Mouse (Mus musculus) embryonic facial prominence, embryonic 13.5 days (tissue): ENCODE results near the gene Gadd45b. TPM values are rescaled to one million over a fixed set of nuclear protein-coding genes. Genes with fewer than 3 reads are reported as not detected.

Experiments used
- ATAC-seq: fragments of 200-750 bp; cut with Nextera tagmentation; 2 replicates; pipeline ENCODE4 v1.8.0; 2017; ENCODE audit warnings: low read depth; ENCODE audit not compliant: insufficient number of reproducible peaks, insufficient read depth, low FRiP score, low TSS enrichment
- H3K27ac ChIP-seq: fragments of 300-500 bp; sonication (generic); 2 replicates; pipeline ENCODE4 v1.5.1; 2015; ENCODE audit warnings: moderate library complexity, mild to moderate bottlenecking, inconsistent platforms
- H3K27me3 ChIP-seq: fragments of 300-500 bp; sonication (generic); 2 replicates; pipeline ENCODE4 v1.6.1; 2015; ENCODE audit warnings: mild to moderate bottlenecking, inconsistent platforms
- H3K36me3 ChIP-seq: fragments of 300-500 bp; sonication (generic); 2 replicates; pipeline ENCODE4 v1.6.1; 2015; ENCODE audit warnings: mild to moderate bottlenecking, inconsistent platforms
- H3K4me1 ChIP-seq: fragments of 300-500 bp; sonication (generic); 2 replicates; pipeline ENCODE4 v1.6.1; 2015; ENCODE audit warnings: inconsistent platforms
- H3K4me2 ChIP-seq: fragments of 300-500 bp; sonication (generic); 2 replicates; pipeline ENCODE4 v1.6.1; 2015; ENCODE audit warnings: moderate library complexity, mild to moderate bottlenecking, inconsistent platforms
- H3K4me3 ChIP-seq: fragments of 300-500 bp; sonication (generic); 2 replicates; pipeline ENCODE4 v1.5.1; 2015; ENCODE audit warnings: mild to moderate bottlenecking, inconsistent platforms
- H3K9ac ChIP-seq: fragments of 300-500 bp; sonication (generic); 2 replicates; pipeline ENCODE4 v1.6.1; 2015; ENCODE audit warnings: mild to moderate bottlenecking, inconsistent platforms
- H3K9me3 ChIP-seq: fragments of 300-500 bp; sonication (generic); 2 replicates; pipeline ENCODE4 v1.6.1; 2016; ENCODE audit warnings: inconsistent platforms
- WGBS: fragments of 180-500 bp; shearing (Covaris S2); methylation state at CpG from one replicate; pipeline ENCODE4 v1.1.7; 2015; ENCODE audit warnings: mixed read lengths; 5-methylcytosine and 5-hydroxymethylcytosine counted together
- polyA plus RNA-seq: library from polyadenylated mRNA; unstranded; fragments of >200 nt; fragmentation: Nextera tagmentation; extraction: Ambion mirVana; gene quantifications from 2 replicates; pipeline ENCODE4 v1.2.1, GENCODE M21; 2015

Gene Gadd45b
- polyA plus RNA-seq, 1 experiment from 2014 or later: 29.0 TPM

DNA sequence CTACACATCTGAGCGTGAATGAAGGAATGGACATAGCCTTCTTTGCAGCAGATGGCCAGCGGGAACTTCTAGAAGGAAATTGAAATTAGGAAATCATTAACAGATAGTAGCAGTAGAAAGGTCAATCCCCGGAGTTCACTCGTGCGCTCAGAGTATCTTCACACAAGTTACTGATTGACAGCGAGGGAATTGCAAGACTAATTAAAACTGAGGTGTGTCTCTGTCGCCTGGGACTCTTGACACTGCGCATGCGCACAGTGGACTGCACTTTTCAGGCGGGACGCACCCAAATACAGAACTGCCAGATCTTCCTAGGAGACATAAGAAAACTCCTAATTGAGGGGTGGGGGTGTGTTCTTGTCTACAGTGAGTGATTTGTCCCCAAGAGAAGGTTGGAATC is 45.6 kb downstream of the Gadd45b start:
- H3K9ac ChIP-seq: no peak overlapping the region
- no peak overlapping the region for H3K27ac ChIP-seq
- H3K36me3 ChIP-seq: no peaks in the 10 kb centered on the region
- no peak overlapping the region for H3K4me2 ChIP-seq
- peaks cover 8% of the 10 kb centered on the region for H3K4me1 ChIP-seq
- no peaks in the 10 kb centered on the region for H3K27me3 ChIP-seq
- WGBS: 91% methylated on average over 11 of the region's 11 CpGs
- H3K9me3 ChIP-seq: 0 out of 2 replicates have a peak, but pooled peaks cover 5% of the 10 kb centered on the region
- no peak for ATAC-seq
- H3K4me3 ChIP-seq: no peak overlapping the region

DNA sequence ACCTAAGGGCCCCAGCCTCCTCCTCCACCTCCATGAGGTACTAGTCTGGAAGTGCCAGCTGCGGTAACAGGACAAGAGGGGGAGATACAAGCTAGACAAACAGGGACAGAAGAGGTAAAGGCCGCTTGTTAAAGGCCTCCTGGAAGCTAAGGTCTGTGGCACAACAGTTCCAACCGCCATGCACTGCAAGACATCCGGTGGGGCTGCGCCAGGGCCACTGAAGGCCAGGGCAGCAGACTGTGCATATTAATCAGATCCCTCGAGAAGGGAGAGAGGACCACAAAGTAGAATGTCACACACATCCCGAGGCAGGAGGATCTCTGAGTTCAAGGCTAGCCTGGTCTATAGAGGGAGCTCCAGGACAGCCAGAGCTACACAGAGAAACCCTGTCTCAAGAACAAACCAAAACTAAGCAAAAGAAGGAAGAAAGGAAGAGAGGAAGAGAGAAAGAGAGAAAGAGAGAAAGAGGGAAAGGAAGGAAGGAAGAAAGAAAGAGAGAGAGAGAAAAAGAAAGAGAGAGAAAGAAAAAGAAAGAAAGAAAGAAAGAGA is 51.8 kb downstream of the Gadd45b start:
- H3K9me3 ChIP-seq: no peaks in the 10 kb centered on the region
- no peak overlapping the region for H3K4me2 ChIP-seq
- 61% methylated on average over 7 of the region's 7 CpGs for WGBS
- ATAC-seq: no peak
- peaks cover 30% of the 10 kb centered on the region for H3K27me3 ChIP-seq
- no peak overlapping the region for H3K9ac ChIP-seq
- no peak overlapping the region for H3K4me3 ChIP-seq
- H3K36me3 ChIP-seq: no peaks in the 10 kb centered on the region
- peaks cover 9% of the 10 kb centered on the region for H3K4me1 ChIP-seq
- H3K27ac ChIP-seq: no peak overlapping the region

Other genes with a start within 250 kb of the Gadd45b start
- 45.8 and 46.3 TPM in 2 replicates for gene Mob3a, start 228.1 kb upstream of the Gadd45b start, polyA plus RNA-seq
- 24.0 and 29.2 TPM in 2 replicates for gene Izumo4, start 227.9 kb upstream of the Gadd45b start, polyA plus RNA-seq
- gene Ap3d1, start 187.8 kb upstream of the Gadd45b start, polyA plus RNA-seq: 73.3 and 73.5 TPM in 2 replicates
- gene Dot1l, start 174.9 kb upstream of the Gadd45b start, polyA plus RNA-seq: 17.9 and 18.5 TPM in 2 replicates
- gene Sf3a2, start 131.9 kb upstream of the Gadd45b start, polyA plus RNA-seq: 75.6 and 78.9 TPM in 2 replicates
- gene Plekhj1, start 131.4 kb upstream of the Gadd45b start, polyA plus RNA-seq: 118 and 125 TPM in 2 replicates
- not detected in 2 replicates for gene Amh, start 124.8 kb upstream of the Gadd45b start, polyA plus RNA-seq
- 0.76 and 2.2 TPM in 2 replicates for gene Jsrp1, start 116.6 kb upstream of the Gadd45b start, polyA plus RNA-seq
- gene Oaz1, start 103.4 kb upstream of the Gadd45b start, polyA plus RNA-seq: 1,868 and 1,916 TPM in 2 replicates
- 1.9 and 2.0 TPM in 2 replicates for gene Lingo3, start 86.0 kb upstream of the Gadd45b start, polyA plus RNA-seq
- 313 and 339 TPM in 2 replicates for gene Lsm7, start 74.9 kb upstream of the Gadd45b start, polyA plus RNA-seq
- 49.3 and 54.5 TPM in 2 replicates for gene Sppl2b, start 74.8 kb upstream of the Gadd45b start, polyA plus RNA-seq
- gene Tmprss9, start 58.2 kb upstream of the Gadd45b start, polyA plus RNA-seq: not detected in 2 replicates
- 317 and 358 TPM in 2 replicates for gene Timm13, start 29.1 kb upstream of the Gadd45b start, polyA plus RNA-seq
- 51.5 and 63.4 TPM in 2 replicates for gene Lmnb2, start 11.8 kb upstream of the Gadd45b start, polyA plus RNA-seq
- 11.3 and 13.1 TPM in 2 replicates for gene Gng7, start 84.9 kb downstream of the Gadd45b start, polyA plus RNA-seq
- 0.80 and 1.0 TPM in 2 replicates for gene Diras1, start 95.6 kb downstream of the Gadd45b start, polyA plus RNA-seq
- gene Slc39a3, start 107.4 kb downstream of the Gadd45b start, polyA plus RNA-seq: 22.6 and 22.7 TPM in 2 replicates
- gene Sgta, start 130.1 kb downstream of the Gadd45b start, polyA plus RNA-seq: 218 and 222 TPM in 2 replicates
- gene Thop1, start 140.0 kb downstream of the Gadd45b start, polyA plus RNA-seq: 58.2 and 60.9 TPM in 2 replicates
- gene Creb3l3, start 168.8 kb downstream of the Gadd45b start, polyA plus RNA-seq: 0.53 and 1.5 TPM in 2 replicates
- 196 and 213 TPM in 2 replicates for gene Map2k2, start 175.8 kb downstream of the Gadd45b start, polyA plus RNA-seq
- 27.0 and 27.9 TPM in 2 replicates for gene Zbtb7a, start 205.1 kb downstream of the Gadd45b start, polyA plus RNA-seq
- gene Pias4, start 237.8 kb downstream of the Gadd45b start, polyA plus RNA-seq: 58.1 and 60.9 TPM in 2 replicates
- gene Eef2, start 246.6 kb downstream of the Gadd45b start, polyA plus RNA-seq: 622 and 633 TPM in 2 replicates